Mouse (Mus musculus) heart, embryonic 12.5 days (tissue): ENCODE measurements around the gene Adam10. TPM values are rescaled to one million over a fixed set of nuclear protein-coding genes. Genes with fewer than 3 reads are reported as not detected.
A peak's percentile ranks its signal among the peaks of the same experiment; 100 is the strongest.

ENCODE experiments used
- ATAC-seq: fragments of 200-750 bp; cut with Nextera tagmentation; 2 replicates; pipeline ENCODE4 v1.8.0; 2017; ENCODE audit warnings: moderate TSS enrichment, moderate library complexity; ENCODE audit not compliant: insufficient number of reproducible peaks, low FRiP score
- H3K27ac ChIP-seq: fragments of 300-500 bp; sonication (generic); 2 replicates; pipeline ENCODE4 v1.5.1; 2016; ENCODE audit warnings: mild to moderate bottlenecking, moderate library complexity; ENCODE audit not compliant: poor library complexity, severe bottlenecking
- H3K27me3 ChIP-seq: fragments of 300-500 bp; sonication (generic); replicated peaks from 2 replicates; pipeline ENCODE4 v1.6.1; 2016; ENCODE audit warnings: mild to moderate bottlenecking, moderate library complexity
- H3K36me3 ChIP-seq: fragments of 300-500 bp; sonication (generic); 2 replicates; pipeline ENCODE4 v1.6.1; 2016; ENCODE audit warnings: mild to moderate bottlenecking, moderate library complexity
- H3K4me1 ChIP-seq: fragments of 300-500 bp; sonication (generic); replicated peaks from 2 replicates; pipeline ENCODE4 v1.6.1; 2016; ENCODE audit warnings: mild to moderate bottlenecking
- H3K4me2 ChIP-seq: fragments of 300-500 bp; sonication (generic); 2 replicates; pipeline ENCODE4 v1.6.1; 2016; ENCODE audit warnings: mild to moderate bottlenecking, moderate library complexity
- H3K4me3 ChIP-seq: fragments of 300-500 bp; sonication (generic); 2 replicates; pipeline ENCODE4 v1.5.1; 2016; ENCODE audit warnings: mild to moderate bottlenecking
- H3K9ac ChIP-seq: fragments of 300-500 bp; sonication (generic); 2 replicates; pipeline ENCODE4 v1.6.1; 2016; ENCODE audit warnings: mild to moderate bottlenecking, moderate library complexity
- H3K9me3 ChIP-seq: fragments of 300-500 bp; sonication (generic); replicated peaks from 2 replicates; pipeline ENCODE4 v1.6.1; 2016; ENCODE audit warnings: mild to moderate bottlenecking, moderate library complexity
- WGBS: fragments of 180-500 bp; shearing (Covaris S2); methylation state at CpG from one replicate; pipeline ENCODE4 v1.1.7; 2016; 5-methylcytosine and 5-hydroxymethylcytosine counted together
- polyA plus RNA-seq: library from polyadenylated mRNA; unstranded; fragments of >200 nt; fragmentation: Nextera tagmentation; extraction: Ambion mirVana; gene quantifications from 2 replicates; pipeline ENCODE4 v1.2.1, GENCODE M21; 2016

The Adam10 gene
- polyA plus RNA-seq, 1 experiment from 2014 or later: 107 TPM

DNA sequence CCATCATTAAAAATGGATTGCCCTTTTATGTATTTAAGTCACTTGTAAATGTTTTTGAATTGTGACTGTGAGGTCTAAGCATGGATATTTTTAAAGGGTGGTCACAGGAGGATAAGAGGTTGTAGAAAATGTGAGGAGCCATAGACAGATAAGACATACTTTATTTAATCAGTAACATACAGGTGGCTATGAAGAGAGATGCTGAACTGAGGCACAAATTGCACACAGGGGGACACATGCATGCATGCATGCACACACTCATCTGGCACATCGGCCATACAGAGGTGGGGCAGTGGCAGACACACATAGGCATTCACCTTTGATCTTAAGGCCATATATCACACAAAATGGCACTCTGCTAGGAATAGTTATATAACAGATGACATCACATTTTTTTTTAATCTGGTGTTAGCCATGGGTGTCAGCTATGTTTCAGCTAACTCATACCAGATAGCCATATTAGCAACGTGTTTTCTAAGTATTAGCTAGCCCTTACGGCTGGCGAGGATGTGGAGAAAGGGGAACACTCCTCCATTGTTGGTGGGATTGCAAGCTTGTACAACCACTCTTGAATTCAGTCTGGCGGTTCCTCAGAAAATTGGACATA is 24.9 kb downstream of the Adam10 start:
- Histone ChIP-seq H3K9ac (no peak overlapping the region), H3K27me3 (no peaks in the 10 kb centered on the region), H3K36me3 (peaks cover 13% of the 10 kb centered on the region), H3K4me1 (0 out of 2 replicates have a peak, but pooled peaks cover 3% of the 10 kb centered on the region), H3K9me3 (no peaks in the 10 kb centered on the region), H3K27ac (no peak overlapping the region), H3K4me3 (no peak overlapping the region), H3K4me2 (no peak overlapping the region)
- WGBS: 92% methylated on average over 5 of the region's 5 CpGs
- ATAC-seq: no peak

DNA sequence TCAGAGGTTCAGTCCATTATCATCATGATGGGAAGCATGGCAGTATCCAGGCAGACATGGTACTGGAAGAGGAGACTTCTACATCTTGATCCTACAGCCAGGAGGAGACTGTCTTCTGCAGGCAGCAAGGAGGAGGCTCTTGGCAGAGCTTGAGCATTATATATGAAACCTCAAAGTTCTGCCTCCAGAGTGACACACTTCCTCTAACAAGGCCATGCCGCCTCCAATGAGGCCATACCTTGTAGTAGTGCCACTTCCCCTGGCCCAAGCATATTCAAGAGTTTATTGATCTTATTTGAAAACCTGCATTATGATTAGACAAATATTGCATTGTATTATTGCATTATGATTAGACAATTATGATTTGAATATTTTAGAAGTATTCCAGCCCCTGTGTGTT is 27.6 kb downstream of the Adam10 start:
- ATAC-seq: no peak
- no peak overlapping the region for H3K9ac ChIP-seq
- no peaks in the 10 kb centered on the region for H3K27me3 ChIP-seq
- 100% methylated on average over 1 of the region's 1 CpGs for WGBS
- no peak overlapping the region for H3K4me2 ChIP-seq
- no peak overlapping the region for H3K27ac ChIP-seq
- peaks cover 13% of the 10 kb centered on the region for H3K36me3 ChIP-seq
- no peaks in the 10 kb centered on the region for H3K9me3 ChIP-seq
- no peaks in the 10 kb centered on the region for H3K4me1 ChIP-seq
- H3K4me3 ChIP-seq: no peak overlapping the region

DNA sequence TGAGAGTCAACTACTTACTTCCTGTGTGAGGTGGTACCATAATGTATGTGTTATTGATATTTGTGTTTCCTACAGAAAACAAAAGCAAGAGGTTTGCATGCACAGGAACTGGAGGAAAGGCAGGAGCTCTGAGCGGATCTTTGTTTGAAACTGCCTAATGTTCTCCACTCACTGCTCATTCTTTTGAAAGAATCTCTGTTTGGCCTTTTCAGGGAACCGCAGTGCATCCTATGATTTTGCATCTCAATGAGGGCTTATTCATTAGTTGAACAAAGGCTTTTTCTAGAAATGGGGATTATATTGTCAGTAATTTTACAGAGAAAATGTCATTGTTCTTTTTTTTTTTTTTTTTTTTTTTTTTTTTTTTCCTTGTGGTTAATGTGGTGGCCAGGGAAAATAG is 50.7 kb downstream of the Adam10 start:
- Histone ChIP-seq H3K27me3 (no peaks in the 10 kb centered on the region), H3K4me2 (no peak overlapping the region), H3K9ac (no peak overlapping the region), H3K36me3 (peaks cover 8% of the 10 kb centered on the region), H3K4me3 (no peak overlapping the region), H3K9me3 (no peaks in the 10 kb centered on the region), H3K4me1 (peaks cover 3% of the 10 kb centered on the region; the same call in 1 of the 2 replicates), H3K27ac (no peak overlapping the region)
- 86% methylated on average over 2 of the region's 2 CpGs for WGBS
- ATAC-seq: no peak

DNA sequence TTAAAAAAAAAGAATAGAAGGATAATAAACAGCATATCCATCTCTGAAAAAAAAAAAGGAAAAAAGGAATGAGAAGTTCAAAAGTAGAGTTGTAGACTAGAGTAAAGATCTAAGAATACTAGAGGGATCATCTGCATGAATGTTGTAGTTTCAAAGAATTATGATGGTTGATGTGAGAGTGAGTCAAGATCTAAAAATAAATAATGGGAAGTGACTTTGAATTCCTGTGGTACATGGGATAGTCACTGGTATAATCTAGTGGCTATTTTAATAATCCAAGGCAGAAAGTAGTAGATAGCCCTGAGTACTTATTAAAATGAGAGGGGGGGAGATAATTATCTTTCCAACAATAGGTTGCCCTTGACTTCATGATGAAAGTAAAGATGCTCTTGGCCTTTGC is 52.3 kb downstream of the Adam10 start:
- H3K4me2 ChIP-seq: no peak overlapping the region
- no peak overlapping the region for H3K4me3 ChIP-seq
- H3K9ac ChIP-seq: no peak overlapping the region
- no peaks in the 10 kb centered on the region for H3K9me3 ChIP-seq
- peaks cover 8% of the 10 kb centered on the region for H3K36me3 ChIP-seq
- H3K4me1 ChIP-seq: peaks cover 3% of the 10 kb centered on the region; the same call in 1 of the 2 replicates
- H3K27me3 ChIP-seq: no peaks in the 10 kb centered on the region
- no peak overlapping the region for H3K27ac ChIP-seq
- ATAC-seq: no peak

- Histone ChIP-seq H3K9ac (no peak overlapping the region), H3K27ac (no peak overlapping the region), H3K9me3 (no peaks in the 10 kb centered on the region), H3K27me3 (no peaks in the 10 kb centered on the region), H3K4me2 (no peak overlapping the region), H3K4me1 (peaks cover 3% of the 10 kb centered on the region; the same call in 1 of the 2 replicates), H3K36me3 (peaks cover 8% of the 10 kb centered on the region), H3K4me3 (no peak overlapping the region)
- peak; percentile 92 for ATAC-seq
- 87% methylated on average over 2 of the region's 2 CpGs for WGBS
Observed at GRCm38 (mm10) chr9:70733208-70733607, 54.4 kb downstream of the Adam10 start.

DNA sequence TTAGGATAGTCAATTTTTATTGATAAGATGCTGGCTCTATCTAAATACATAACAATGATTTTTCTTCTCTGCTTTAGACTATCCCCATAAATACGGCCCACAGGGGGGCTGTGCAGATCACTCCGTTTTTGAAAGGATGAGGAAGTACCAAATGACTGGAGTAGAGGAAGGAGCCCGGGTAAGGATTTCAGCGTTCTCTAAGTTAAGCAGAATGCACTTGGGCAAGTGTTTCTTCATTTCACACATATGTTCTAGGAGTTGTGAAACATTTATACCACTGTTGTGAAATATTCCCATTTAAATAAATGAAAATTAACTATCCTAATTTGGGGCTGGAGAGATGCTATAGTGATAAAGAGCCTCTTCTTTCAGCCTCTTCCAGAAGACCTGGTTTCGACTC is 61.2 kb downstream of the Adam10 start:
- Histone ChIP-seq H3K27me3 (no peaks in the 10 kb centered on the region), H3K36me3 (peaks cover 13% of the 10 kb centered on the region), H3K27ac (no peak overlapping the region), H3K9ac (no peak overlapping the region), H3K4me3 (no peak overlapping the region), H3K4me2 (no peak overlapping the region), H3K4me1 (no peaks in the 10 kb centered on the region), H3K9me3 (no peaks in the 10 kb centered on the region)
- ATAC-seq: no peak
- WGBS: 88% methylated on average over 5 of the region's 5 CpGs

DNA sequence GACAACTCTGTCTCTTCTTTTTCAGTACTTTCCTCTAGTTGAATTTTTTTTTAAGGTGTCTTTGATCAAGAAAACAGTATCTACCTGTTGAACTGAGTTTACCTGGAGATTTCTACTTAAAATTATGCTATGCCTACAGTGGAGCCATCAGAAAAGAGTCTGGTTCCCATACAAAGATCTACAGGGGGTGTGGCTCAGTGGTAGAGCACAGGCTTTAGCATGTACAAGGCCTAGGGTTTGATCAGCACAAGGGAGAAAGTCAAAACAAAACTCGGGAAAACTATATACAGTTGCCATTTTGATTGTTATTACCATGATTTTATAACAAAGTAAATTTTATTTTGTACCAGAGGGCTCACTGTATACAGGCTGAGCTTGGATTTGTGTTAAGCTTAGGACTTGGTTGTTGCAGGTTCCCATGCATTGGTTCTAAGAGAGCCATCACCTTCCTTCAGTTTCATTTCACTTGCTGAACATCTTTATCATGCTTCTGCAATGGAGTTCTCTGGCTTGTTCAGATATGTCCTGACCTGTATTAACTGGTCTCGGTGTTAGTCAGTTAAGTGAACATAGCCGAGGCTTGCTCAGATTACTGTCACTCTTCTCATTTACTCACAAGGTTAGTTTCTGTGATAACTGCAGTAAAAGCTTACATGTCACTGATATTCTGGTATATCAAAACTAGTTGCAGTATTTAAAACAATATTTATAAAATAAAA is 72.9 kb downstream of the Adam10 start:
- 87% methylated on average over 3 of the region's 3 CpGs for WGBS
- Histone ChIP-seq H3K4me2 (no peak overlapping the region), H3K27me3 (no peaks in the 10 kb centered on the region), H3K4me3 (no peak overlapping the region), H3K36me3 (peaks cover 38% of the 10 kb centered on the region), H3K27ac (no peak overlapping the region), H3K4me1 (no peaks in the 10 kb centered on the region), H3K9me3 (no peaks in the 10 kb centered on the region), H3K9ac (no peak overlapping the region)
- no peak for ATAC-seq

- H3K9me3 ChIP-seq: no peaks in the 10 kb centered on the region
- ATAC-seq: no peak
- H3K27ac ChIP-seq: no peak overlapping the region
- H3K4me3 ChIP-seq: no peak overlapping the region
- H3K4me1 ChIP-seq: no peaks in the 10 kb centered on the region
- H3K4me2 ChIP-seq: no peak overlapping the region
- H3K27me3 ChIP-seq: no peaks in the 10 kb centered on the region
- H3K9ac ChIP-seq: no peak overlapping the region
- WGBS: 97% methylated on average over 5 of the region's 5 CpGs
- peaks cover 46% of the 10 kb centered on the region for H3K36me3 ChIP-seq
Observed at GRCm38 (mm10) chr9:70760974-70761373, 82.2 kb downstream of the Adam10 start.

DNA sequence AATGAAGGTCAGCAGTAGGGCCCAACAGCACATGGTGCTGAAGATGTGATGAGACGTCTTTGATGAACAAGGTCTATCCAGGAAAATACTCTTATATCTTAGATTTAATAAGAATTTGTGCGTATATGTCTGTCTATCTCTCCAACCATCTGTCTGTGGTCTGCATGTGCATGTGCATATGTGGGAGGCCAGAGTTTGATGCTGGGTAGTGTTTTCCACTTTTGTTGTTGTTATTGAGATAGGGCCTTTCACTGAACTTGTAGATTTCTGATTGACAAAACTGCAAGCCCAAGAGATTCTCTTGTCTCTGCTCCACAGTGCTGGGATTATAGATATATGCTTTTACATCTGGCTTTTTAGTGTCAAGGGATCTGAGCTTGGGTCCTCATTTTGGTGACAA is 96.7 kb downstream of the Adam10 start:
- Histone ChIP-seq H3K9me3 (no peaks in the 10 kb centered on the region), H3K4me1 (peaks cover 13% of the 10 kb centered on the region), H3K9ac (no peak overlapping the region), H3K27me3 (no peaks in the 10 kb centered on the region), H3K27ac (no peak overlapping the region), H3K36me3 (peaks cover 30% of the 10 kb centered on the region), H3K4me3 (no peak overlapping the region), H3K4me2 (no peak overlapping the region)
- ATAC-seq: no peak
- 80% methylated on average over 2 of the region's 2 CpGs for WGBS

DNA sequence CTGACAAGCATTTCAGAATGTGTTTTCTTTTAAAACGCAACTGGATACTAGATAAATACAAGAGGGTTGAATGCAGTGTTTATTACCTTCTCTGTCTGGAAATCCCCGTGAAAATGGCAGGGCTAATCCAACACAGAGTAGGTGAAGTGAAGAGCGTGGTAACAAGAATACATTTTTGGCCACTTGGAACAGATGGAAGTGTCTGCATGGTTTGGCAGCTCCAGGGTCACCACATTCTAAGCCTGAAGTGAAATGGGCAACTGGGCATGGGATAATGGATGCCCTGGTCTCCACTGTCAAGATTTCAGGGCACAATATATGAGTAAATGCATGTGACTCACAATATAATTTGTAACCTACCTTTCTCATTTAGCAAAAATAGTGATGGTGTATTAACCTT is 103.4 kb downstream of the Adam10 start:
- H3K36me3 ChIP-seq: peaks cover 10% of the 10 kb centered on the region
- 91% methylated on average over 3 of the region's 3 CpGs for WGBS
- no peaks in the 10 kb centered on the region for H3K9me3 ChIP-seq
- no peak for ATAC-seq
- no peak overlapping the region for H3K4me2 ChIP-seq
- H3K4me3 ChIP-seq: no peak overlapping the region
- H3K27me3 ChIP-seq: no peaks in the 10 kb centered on the region
- H3K4me1 ChIP-seq: peaks cover 11% of the 10 kb centered on the region
- H3K27ac ChIP-seq: no peak overlapping the region
- H3K9ac ChIP-seq: no peak overlapping the region

DNA sequence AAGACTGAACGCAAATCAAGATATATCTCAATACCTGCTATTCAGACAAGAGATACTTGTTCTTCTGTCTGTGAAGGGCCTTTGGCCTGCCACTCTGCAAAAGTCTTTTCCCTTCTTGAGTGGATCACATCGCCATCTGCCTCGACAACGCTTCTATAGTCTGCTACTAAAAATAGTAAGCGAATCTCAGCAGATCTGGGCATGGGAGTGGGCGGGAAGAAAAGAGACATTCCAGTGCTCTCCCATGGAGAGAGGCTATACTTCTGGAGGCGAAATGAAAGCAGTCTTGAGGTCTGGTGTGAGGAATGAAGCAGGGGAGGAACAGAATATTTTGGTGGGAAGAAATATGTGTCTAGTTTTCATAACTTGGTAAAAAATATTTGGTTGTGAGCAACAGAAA is 109.9 kb downstream of the Adam10 start:
- ATAC-seq: no peak
- WGBS: 62% methylated on average over 7 of the region's 7 CpGs
- Histone ChIP-seq H3K4me1 (0 out of 2 replicates have a peak, but pooled peaks cover 2% of the 10 kb centered on the region), H3K27me3 (no peaks in the 10 kb centered on the region), H3K9me3 (no peaks in the 10 kb centered on the region; the same call in 1 of the 2 replicates), H3K36me3 (peaks cover 8% of the 10 kb centered on the region; the same call in 1 of the 2 replicates), H3K4me3 (no peak overlapping the region), H3K9ac (no peak overlapping the region), H3K4me2 (no peak overlapping the region), H3K27ac (no peak overlapping the region)
